Mouse (Mus musculus) inflammation-experienced regulatory T-cells, adult 6 months (primary cell): ENCODE measurements around the gene Nfyc. TPM values are rescaled to one million over a fixed set of nuclear protein-coding genes. Genes with fewer than 3 reads are reported as not detected.

Experiments
- ATAC-seq: one replicate; pipeline ENCODE4 v1.8.0; 2017
- polyA plus RNA-seq, 3 experiments: library from polyadenylated mRNA; unstranded; fragments of 100-300 nt; shearing (Covaris generic); gene quantifications; one replicate each; pipeline ENCODE4 v1.2.1; 2017

Nfyc gene
- polyA plus RNA-seq, 3 experiments from 2014 or later, result 56.4 to 70.1 (median 67.4) TPM

DNA sequence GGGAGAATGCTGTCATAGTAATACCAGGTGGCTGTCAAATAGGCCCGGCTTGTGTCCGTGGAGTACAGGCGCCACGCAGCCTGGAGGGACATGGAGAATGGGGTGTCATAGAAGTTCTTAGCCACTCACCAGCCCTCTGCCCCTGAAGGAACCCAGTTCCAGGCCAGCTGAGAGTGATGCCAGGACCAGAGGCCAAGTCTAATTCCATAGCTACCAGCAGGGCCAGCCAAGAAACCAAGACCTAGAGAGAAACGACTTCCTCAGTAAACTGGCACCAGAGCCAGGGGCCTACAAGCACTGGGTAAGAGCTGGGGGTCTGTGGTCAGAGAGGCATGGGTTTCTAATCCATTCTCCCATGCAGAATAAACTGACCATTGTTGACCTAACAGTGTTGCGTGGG lies 118.4 kb downstream of the Nfyc start:
- no peak for ATAC-seq

- ATAC-seq, result no peak
These were observed 119.1 kb downstream of the Nfyc start for GRCm38 (mm10) chr4:120712236-120712635.

Other genes with a start within 250 kb of the Nfyc start
- gene Gm8439, start 242.8 kb downstream of the Nfyc start, polyA plus RNA-seq, result not detected
- gene Cited4, start 165.0 kb downstream of the Nfyc start, polyA plus RNA-seq, result under 1 TPM in 1 of 3 experiments, not detected in 2; 0.46 TPM
- gene Kcnq4, start 83.0 kb downstream of the Nfyc start, polyA plus RNA-seq, result not detected
- gene Rims3, start 23.2 kb upstream of the Nfyc start, polyA plus RNA-seq, result 1 to 10 TPM in 2 of 3 experiments, under 1 TPM in 1; 0.58 to 1.1 (median 1.0) TPM
- gene Exo5, start 93.4 kb upstream of the Nfyc start, polyA plus RNA-seq, result 10 to 100 TPM; 28.4 to 30.8 (median 30.0) TPM
- 1 to 10 TPM; 1.2 to 2.4 (median 1.8) TPM for gene Zfp69, start 120.1 kb upstream of the Nfyc start, polyA plus RNA-seq
- gene Smap2, start 185.7 kb upstream of the Nfyc start, polyA plus RNA-seq, result 10 to 100 TPM; 39.3 to 42.2 (median 40.5) TPM
- gene Col9a2, start 207.8 kb upstream of the Nfyc start, polyA plus RNA-seq, result not detected